Mouse (Mus musculus): ENCODE measurements around the gene Commd7. TPM values are rescaled to one million over a fixed set of nuclear protein-coding genes. Genes with fewer than 3 reads are reported as not detected.

Gene Commd7
- total and polyA plus RNA-seq, 3 experiments: 20.9 to 30.9 (median 29.7) TPM

- H3K9me3 ChIP-seq (replicated peaks): no peaks in the 10 kb centered on the region
- peaks cover 3% of the 10 kb centered on the region for H3K36me3 ChIP-seq (replicated peaks)
- peak; percentile 46 for ATAC-seq (ENCODE audit: extremely low read depth, insufficient number of reproducible peaks, low FRiP score, poor library complexity, severe bottlenecking)
- peaks cover 87% of the 10 kb centered on the region for H3K4me1 ChIP-seq (ENCODE audit: insufficient read depth, low read depth, low read length)
- TF ChIP-seq TAL1 (conservative IDR thresholded peaks at IDR 0.05; ENCODE audit: low read depth, low read length): no peak
- peak; percentile 81 for TF ChIP-seq CTCF (IDR thresholded peaks at IDR 0.05; ENCODE audit: low read depth, low read length)
- peak overlapping the region; percentile 54; the same call in 1 of the 2 replicates for H3K4me3 ChIP-seq (ENCODE audit: low read depth, low read length)
- H3K27me3 ChIP-seq (ENCODE audit: insufficient read depth, low read length): no peaks in the 10 kb centered on the region
- DNase-seq (ENCODE audit: low spot score): peak; percentile 68
These were observed 23.0 kb downstream of the Commd7 start for GRCm38 (mm10) chr2:153609548-153609947.

DNA sequence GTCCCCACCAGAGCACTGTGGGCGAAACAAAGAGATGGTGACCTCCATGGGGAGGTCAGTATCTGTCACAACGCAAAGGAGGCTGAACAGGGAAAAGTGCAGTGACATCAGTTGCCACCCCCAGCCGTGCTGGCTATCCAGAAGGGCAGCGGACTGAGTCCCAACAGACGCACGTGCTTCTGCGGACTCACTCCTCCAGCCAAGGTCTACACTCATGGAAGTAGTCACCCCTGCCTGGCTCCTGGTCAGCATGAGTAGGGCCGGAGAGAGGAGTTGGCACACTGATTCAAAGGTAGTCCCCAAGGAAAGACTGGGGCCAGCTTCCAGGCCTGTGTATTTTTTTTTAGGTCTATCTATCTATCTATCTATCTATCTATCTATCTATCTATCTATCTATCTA, 23.5 kb downstream of the Commd7 start:
- TF ChIP-seq TAL1 (conservative IDR thresholded peaks at IDR 0.05; ENCODE audit: low read depth, low read length) (no peak), CTCF (IDR thresholded peaks at IDR 0.05; ENCODE audit: low read depth, low read length) (no peak), POLR2AphosphoS5 (IDR thresholded peaks at IDR 0.05; ENCODE audit: insufficient replicate concordance, low read depth, low read length) (no peak), GATA2 (IDR thresholded peaks at IDR 0.05; ENCODE audit: borderline replicate concordance, low read depth, low read length) (no peak), GATA1 (IDR thresholded peaks at IDR 0.05; ENCODE audit: borderline replicate concordance, low read length) (no peak)
- peaks cover 89% of the 10 kb centered on the region for H3K4me1 ChIP-seq (ENCODE audit: insufficient read depth, low read depth, low read length)

GRCm38 (mm10) chr2:153607870-153608515, 24.6 kb downstream of the Commd7 start:
- Histone ChIP-seq H3K4me3 (ENCODE audit: low read depth, low read length) (peak overlapping the region; percentile 55; the same call in 1 of the 2 replicates), H3K9me3 (replicated peaks) (no peaks in the 10 kb centered on the region), H3K27me3 (ENCODE audit: insufficient read depth, low read length) (no peaks in the 10 kb centered on the region; the same call in 1 of the 2 replicates), H3K36me3 (replicated peaks) (no peaks in the 10 kb centered on the region), H3K4me1 (ENCODE audit: insufficient read depth, low read depth, low read length) (peaks cover 87% of the 10 kb centered on the region)
- TF ChIP-seq TAL1 (conservative IDR thresholded peaks at IDR 0.05; ENCODE audit: low read depth, low read length) (peak; percentile 67), CTCF (IDR thresholded peaks at IDR 0.05; ENCODE audit: low read depth, low read length) (no peak)
- DNase-seq (ENCODE audit: low spot score): peak; percentile 59
- peak; percentile 58 for ATAC-seq (ENCODE audit: extremely low read depth, insufficient number of reproducible peaks, low FRiP score, poor library complexity, severe bottlenecking)

More for the DNA sequence above, 23.5 kb downstream of the Commd7 start:
- Histone ChIP-seq H3K9me3 (replicated peaks) (no peaks in the 10 kb centered on the region), H3K36me3 (replicated peaks) (no peaks in the 10 kb centered on the region), H3K4me3 (ENCODE audit: low read depth, low read length) (peak overlapping the region; percentile 11; the same call in 1 of the 2 replicates), H3K27me3 (ENCODE audit: insufficient read depth, low read length) (no peaks in the 10 kb centered on the region; the same call in 1 of the 2 replicates)
- ATAC-seq (ENCODE audit: extremely low read depth, insufficient number of reproducible peaks, low FRiP score, poor library complexity, severe bottlenecking) (no peak), DNase-seq (ENCODE audit: low spot score) (no peak)

DNA sequence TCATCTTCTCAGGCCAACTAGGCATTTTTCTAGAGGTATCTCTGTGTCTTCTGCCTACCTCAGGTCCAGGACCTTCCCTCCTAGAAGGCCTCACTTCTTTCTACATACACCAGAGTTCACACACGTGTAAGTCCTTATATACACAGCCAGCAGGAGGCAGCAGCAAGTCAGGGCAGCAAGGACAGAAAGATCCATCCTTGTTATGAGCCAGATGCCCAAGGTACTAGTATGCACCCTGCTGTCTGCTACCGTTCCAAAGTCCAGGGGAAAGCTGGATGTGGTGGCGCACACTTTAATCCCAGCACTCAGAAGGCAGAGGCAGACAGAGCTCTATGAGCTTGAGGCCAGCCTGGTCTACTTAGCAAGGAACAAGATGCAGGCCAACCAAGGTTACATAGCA, 26.2 kb downstream of the Commd7 start:
- no peaks in the 10 kb centered on the region for H3K9me3 ChIP-seq (replicated peaks)
- ATAC-seq (ENCODE audit: extremely low read depth, insufficient number of reproducible peaks, low FRiP score, poor library complexity, severe bottlenecking): no peak
- TF ChIP-seq CTCF (IDR thresholded peaks at IDR 0.05; ENCODE audit: low read depth, low read length) (peak; percentile 77), POLR2AphosphoS5 (IDR thresholded peaks at IDR 0.05; ENCODE audit: insufficient replicate concordance, low read depth, low read length) (no peak)
- H3K4me3 ChIP-seq (ENCODE audit: low read depth, low read length): no peak overlapping the region
- no peaks in the 10 kb centered on the region; the same call in 1 of the 2 replicates for H3K27me3 ChIP-seq (ENCODE audit: insufficient read depth, low read length)
- H3K36me3 ChIP-seq (replicated peaks): no peaks in the 10 kb centered on the region
- DNase-seq (ENCODE audit: low spot score): no peak
- H3K4me1 ChIP-seq (ENCODE audit: insufficient read depth, low read depth, low read length): peaks cover 74% of the 10 kb centered on the region

GRCm38 (mm10) chr2:153603724-153604123, 28.9 kb downstream of the Commd7 start:
- Histone ChIP-seq H3K4me3 (ENCODE audit: low read depth, low read length) (no peak overlapping the region), H3K36me3 (replicated peaks) (no peaks in the 10 kb centered on the region), H3K27me3 (ENCODE audit: insufficient read depth, low read length) (peaks cover 10% of the 10 kb centered on the region), H3K4me1 (ENCODE audit: insufficient read depth, low read depth, low read length) (peaks cover 62% of the 10 kb centered on the region), H3K9me3 (replicated peaks) (no peaks in the 10 kb centered on the region)
- ATAC-seq (ENCODE audit: extremely low read depth, insufficient number of reproducible peaks, low FRiP score, poor library complexity, severe bottlenecking) (no peak), DNase-seq (ENCODE audit: low spot score) (no peak)
- TF ChIP-seq GATA1 (IDR thresholded peaks at IDR 0.05; ENCODE audit: borderline replicate concordance, low read length) (no peak), CTCF (IDR thresholded peaks at IDR 0.05; ENCODE audit: low read depth, low read length) (0 out of 2 replicates have a peak, but pooled peaks have one; percentile 34)

GRCm38 (mm10) chr2:153600667-153601648, 31.6 kb downstream of the Commd7 start:
- peaks cover 24% of the 10 kb centered on the region for H3K27me3 ChIP-seq (ENCODE audit: insufficient read depth, low read length)
- DNase-seq (ENCODE audit: low spot score) (no peak), ATAC-seq (ENCODE audit: extremely low read depth, insufficient number of reproducible peaks, low FRiP score, poor library complexity, severe bottlenecking) (no peak)
- H3K36me3 ChIP-seq (replicated peaks): no peaks in the 10 kb centered on the region
- TF ChIP-seq POLR2AphosphoS5 (IDR thresholded peaks at IDR 0.05; ENCODE audit: insufficient replicate concordance, low read depth, low read length): no peak
- TF ChIP-seq GATA1 (IDR thresholded peaks at IDR 0.05; ENCODE audit: borderline replicate concordance, low read length): no peak
- TF ChIP-seq CTCF (IDR thresholded peaks at IDR 0.05; ENCODE audit: low read depth, low read length): no peak
- TF ChIP-seq TAL1 (conservative IDR thresholded peaks at IDR 0.05; ENCODE audit: low read depth, low read length): no peak
- no peak for TF ChIP-seq GATA2 (IDR thresholded peaks at IDR 0.05; ENCODE audit: borderline replicate concordance, low read depth, low read length)
- H3K4me3 ChIP-seq (ENCODE audit: low read depth, low read length): no peak overlapping the region; the same call in 1 of the 2 replicates
- no peaks in the 10 kb centered on the region for H3K9me3 ChIP-seq (replicated peaks)
- peaks cover 37% of the 10 kb centered on the region for H3K4me1 ChIP-seq (ENCODE audit: insufficient read depth, low read depth, low read length)

All from G1E (cell line).